In the genomic region with DNA sequence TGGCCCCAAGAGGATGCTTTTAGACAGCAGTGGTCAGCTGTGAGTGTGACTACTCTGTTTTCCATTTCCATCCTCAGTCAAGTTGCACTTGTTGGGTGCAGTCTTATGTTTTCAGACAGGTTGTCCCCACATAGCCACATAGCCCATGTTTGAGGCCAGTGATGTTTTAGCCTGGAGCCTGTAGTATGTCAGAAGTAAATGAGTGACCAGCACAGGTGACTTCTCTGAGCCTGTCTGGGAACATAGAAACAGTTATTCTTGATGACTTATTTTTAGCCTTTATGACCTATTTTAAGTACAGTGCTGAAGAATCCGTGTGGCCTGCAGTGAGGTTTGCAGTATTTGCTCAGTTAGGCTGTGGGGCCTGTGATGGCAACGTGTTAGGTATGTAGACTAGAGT, we compare ENCODE assay signal across 20 mouse cellular contexts.
"Had no signal": no experiment of that assay in that cellular context is flagged by ENCODE, and none has a peak within 500 bp of the region (broad histone marks: within the 10 kb centered on the region; RNA-seq: fewer than 3 reads in every experiment).

No protein-coding gene starts in this region.

- H3K27me3 ChIP-seq: limb, embryonic 13.5 days; liver, embryonic 13.5 days; neural tube, embryonic 12.5 days; neural tube, embryonic 15.5 days; stomach, embryonic 15.5 days had no signal

- H3K4me1 ChIP-seq: limb, embryonic 13.5 days; neural tube, embryonic 12.5 days; neural tube, embryonic 15.5 days; stomach, embryonic 15.5 days had no signal

- H3K27ac ChIP-seq: limb, embryonic 13.5 days; neural tube, embryonic 12.5 days; neural tube, embryonic 15.5 days; stomach, embryonic 15.5 days had no signal

- DNase-seq: kidney, adult 11 months; kidney, adult 8-10 months; kidney, postnatal 14 days; kidney, postnatal 4 days; left cerebral cortex, postnatal 4 days; liver, embryonic 13.5 days; lung, adult 2 months; lung, postnatal 14 days; lung, postnatal 4 days; midbrain, embryonic 14.5 days; retina, postnatal 1 day; right cerebral cortex, postnatal 25 days; spleen, adult 18-20 months; thymus, adult 2 months; thymus, postnatal 14 days; thymus, postnatal 4 days had no signal

- H3K4me3 ChIP-seq: limb, embryonic 13.5 days; liver, embryonic 13.5 days; neural tube, embryonic 12.5 days; neural tube, embryonic 15.5 days; stomach, embryonic 15.5 days had no signal
